Mouse (Mus musculus) heart, postnatal 4 days (tissue): ENCODE results near the gene Kctd6. TPM values are rescaled to one million over a fixed set of nuclear protein-coding genes. Genes with fewer than 3 reads are reported as not detected.
"Not testable (repeated sequence)": the region's sequence is repeated elsewhere in the genome, so short reads cannot be mapped to it uniquely, and the experiment has no call there.

Experiments
- DNase-seq: peaks from one replicate; pipeline ENCODE4 v3.0.0; 2021
- total RNA-seq, 2 experiments: library from RNA; stranded (reverse); gene quantifications; 2 replicates each; pipeline ENCODE4 v1.2.3; 2021

Gene Kctd6
- total RNA-seq, 2 experiments from 2014 or later, result 13.2 to 14.1 TPM

GRCm38 (mm10) chr14:8250141-8250871 lies 36.4 kb downstream of the Kctd6 start:
- no peak for DNase-seq

- DNase-seq, result no peak
Measured at GRCm38 (mm10) chr14:8251330-8251885, 37.5 kb downstream of the Kctd6 start.

DNA sequence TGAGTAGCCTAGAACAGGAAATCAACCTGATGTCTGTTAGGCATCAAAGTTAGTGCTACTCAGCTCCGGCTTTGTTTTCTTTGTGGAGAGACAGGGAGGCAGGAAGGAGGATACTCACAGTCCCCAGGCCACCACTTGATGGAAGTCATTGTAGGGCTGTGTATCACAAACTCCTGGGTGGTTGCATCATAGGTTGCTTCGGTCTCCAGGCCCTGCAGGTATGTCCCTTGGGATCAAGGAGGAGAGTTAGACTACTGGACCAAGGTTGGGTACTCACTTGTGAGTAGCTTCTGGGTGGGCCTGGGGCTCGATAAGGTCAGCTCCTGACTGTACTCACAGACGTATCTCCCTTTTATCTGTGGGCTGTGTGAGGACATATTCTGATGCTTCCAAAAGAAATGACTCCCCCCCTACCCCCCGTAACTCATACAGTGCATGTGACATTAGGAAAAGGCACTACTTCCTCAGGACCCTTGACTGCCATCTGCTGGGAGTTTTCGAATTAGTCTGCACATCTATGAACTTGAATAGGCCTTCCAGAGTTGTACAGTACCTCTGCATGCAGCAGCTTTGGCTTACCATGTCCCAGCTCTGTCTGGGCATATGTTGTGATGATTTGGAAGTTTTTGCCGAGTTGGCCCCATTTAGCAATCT lies 41.3 kb downstream of the Kctd6 start:
- peak; percentile 81 for DNase-seq

DNA sequence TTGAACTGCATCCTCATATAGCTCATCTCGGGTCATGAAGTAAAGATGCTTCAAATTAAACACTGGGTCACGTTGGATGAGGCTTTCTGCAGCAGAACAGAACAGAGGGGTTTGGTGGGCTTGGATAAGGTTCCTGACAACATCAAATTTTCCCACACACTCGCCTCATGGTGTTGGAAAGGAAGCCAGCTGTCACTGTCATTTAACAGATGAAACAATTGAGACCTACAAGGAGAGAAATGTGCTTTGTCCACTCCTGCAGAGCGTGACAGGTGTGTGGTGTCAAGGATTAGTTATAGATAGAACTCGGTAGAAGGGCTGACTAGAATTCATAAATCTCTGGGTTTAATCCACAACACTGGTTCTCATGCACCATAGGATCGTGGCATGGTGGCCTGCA lies 42.1 kb downstream of the Kctd6 start:
- DNase-seq, result no peak

DNA sequence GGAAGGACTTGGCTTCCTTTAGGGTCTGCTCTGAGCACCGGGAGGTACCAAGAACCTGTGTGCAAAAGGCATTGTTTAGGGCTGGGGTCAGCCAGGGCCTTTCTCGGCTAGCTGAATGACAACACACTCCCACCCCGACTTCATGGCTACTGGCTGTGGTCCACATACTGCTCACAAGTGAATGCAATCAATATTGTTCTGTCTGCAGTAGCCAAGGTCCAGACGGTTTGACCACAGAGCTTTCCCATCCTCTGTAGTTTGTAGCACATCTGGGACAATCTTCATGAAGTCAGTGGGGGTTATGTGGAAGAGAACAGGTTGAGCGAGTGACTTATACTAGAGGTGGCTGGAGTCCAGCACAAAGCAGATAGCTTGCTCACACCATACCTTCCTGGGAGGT lies 42.9 kb downstream of the Kctd6 start:
- no peak for DNase-seq

DNA sequence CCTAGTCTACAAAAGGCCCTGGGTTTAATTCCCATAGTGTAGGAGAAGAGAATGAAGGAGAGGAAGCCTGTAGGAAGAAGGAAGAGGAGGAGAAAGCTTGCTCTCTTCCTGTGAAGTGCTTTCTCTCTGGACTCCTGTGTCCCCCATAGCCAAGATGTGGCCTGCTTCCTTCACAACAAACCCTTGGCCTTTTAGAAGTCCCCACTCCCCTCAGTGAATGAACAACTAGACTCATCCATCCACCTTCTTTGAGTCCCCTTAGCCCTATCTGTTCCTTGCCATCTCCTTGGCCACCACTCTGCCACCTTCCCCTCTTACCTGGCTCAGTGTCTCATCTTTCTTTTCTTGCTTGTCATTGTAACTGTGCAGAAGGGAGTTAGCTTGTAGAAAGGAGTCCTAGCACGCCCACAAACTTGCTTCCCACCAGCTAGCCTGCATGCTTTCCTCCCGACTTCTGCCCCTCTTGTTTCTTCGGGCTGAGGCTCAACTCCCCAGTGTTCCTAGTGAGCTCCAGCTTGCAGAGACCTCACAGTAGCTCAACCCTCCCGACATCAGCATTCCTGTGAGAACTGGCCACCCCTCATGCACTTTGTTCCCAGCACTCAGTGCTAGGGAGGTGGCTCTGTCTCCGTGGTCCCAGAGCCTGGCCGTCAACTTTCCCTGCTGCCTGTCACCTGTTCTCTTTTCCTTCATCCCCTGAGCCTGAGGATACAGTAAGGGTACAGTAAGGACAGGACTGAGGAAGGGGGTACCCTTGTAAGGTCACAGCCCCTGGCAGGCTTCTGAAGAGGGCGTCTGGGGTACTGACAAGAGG lies 43.8 kb downstream of the Kctd6 start:
- no peak for DNase-seq

DNA sequence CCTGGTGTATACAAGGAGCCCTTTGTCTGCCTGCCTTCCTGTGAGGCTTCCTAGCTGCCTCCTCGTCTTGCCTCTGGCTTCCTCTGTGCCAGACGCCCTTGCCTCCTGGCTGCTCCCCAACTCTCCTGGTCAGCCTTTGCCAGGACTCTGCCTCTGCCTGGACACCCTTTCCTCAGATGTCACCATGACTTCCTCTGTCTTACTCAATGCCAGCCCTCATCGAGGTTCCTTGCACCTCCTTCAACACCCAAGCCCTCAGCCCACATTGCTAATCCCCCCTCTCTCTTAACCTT lies 44.3 kb downstream of the Kctd6 start:
- no peak for DNase-seq

DNA sequence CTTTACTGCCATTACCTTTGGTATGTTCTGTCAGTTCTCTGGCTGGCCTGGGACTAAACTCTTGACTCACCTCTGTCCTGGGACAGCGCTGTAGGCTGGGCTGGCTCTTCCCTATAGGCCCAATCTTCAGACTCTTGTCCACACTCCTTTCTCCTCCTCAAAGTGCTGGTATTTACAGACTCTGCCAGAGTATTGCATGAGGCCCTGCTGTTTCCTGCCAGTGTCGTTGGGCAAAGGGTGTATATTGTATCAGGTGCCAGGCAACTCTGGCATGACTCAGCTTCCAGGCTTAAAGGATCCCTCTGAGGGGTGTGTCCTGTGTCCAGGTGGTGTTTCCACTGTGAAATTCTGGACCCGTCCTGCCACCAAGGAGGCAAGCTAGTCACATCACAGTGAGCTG lies 44.8 kb downstream of the Kctd6 start:
- DNase-seq, result no peak

GRCm38 (mm10) chr14:8259166-8259565 lies 45.2 kb downstream of the Kctd6 start, which contains the start of gene Acox2:
Gene Acox2, minus strand, starts transcription at chr14:8259353.
- DNase-seq, result no peak

GRCm38 (mm10) chr14:8260214-8260613 lies 46.3 kb downstream of the Kctd6 start:
- no peak for DNase-seq

DNA sequence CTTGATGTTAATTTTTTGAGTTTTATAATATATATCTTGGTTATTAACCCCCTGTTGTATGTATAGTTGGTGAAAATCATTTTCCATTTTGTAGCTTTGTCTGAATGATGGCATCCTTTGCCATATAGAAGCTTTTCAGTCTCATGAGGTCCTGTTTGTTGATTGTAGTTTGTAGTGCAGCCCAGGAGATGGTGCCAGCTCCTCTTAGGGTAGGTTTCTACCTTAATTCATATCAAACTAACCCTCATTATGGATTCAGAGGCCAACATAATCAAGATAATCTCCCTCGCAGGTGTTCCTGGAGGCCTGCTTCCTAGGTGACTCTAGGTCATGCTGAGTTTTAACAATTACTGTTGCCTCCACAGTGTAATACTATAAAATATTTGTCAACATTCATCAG lies 48.3 kb downstream of the Kctd6 start:
- DNase-seq, result no peak

- DNase-seq, result no peak
Measured at GRCm38 (mm10) chr14:8264378-8264777, 50.4 kb downstream of the Kctd6 start.

DNA sequence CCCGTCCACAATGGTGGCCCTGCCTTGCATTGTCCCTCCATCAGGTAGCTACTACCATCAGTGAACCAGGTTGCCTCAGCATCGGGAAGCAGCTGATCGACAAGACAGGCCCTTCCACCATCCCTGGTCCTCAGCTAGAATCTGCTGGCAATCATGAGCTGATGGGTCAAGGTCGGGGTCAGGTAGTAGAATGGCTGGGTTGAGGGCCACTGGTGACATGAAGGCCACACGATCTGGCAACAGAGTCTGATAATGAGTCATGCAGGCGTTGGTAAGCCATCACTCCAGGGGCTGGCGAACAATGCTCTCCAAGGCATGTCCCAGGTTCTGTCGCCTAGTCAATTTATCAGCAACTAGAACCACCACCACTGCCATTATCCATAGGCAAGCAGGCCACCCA lies 57.3 kb downstream of the Kctd6 start:
- not testable (repeated sequence) for DNase-seq

Other genes with a start within 250 kb of the Kctd6 start
- not detected for gene Dnase1l3, start 219.6 kb upstream of the Kctd6 start, total RNA-seq
- 1 to 10 TPM; 5.1 to 5.8 TPM for gene Abhd6, start 211.2 kb upstream of the Kctd6 start, total RNA-seq
- gene Rpp14, start 133.8 kb upstream of the Kctd6 start, total RNA-seq, result 10 to 100 TPM; 21.9 to 22.3 TPM
- gene Pxk, start 115.9 kb upstream of the Kctd6 start, total RNA-seq, result 10 to 100 TPM; 20.9 to 21.0 TPM
- gene Pdhb, start 41.1 kb upstream of the Kctd6 start, total RNA-seq, result 100 to 1,000 TPM; 617 to 634 TPM
- gene Acox2, start 45.2 kb downstream of the Kctd6 start, total RNA-seq, result not detected
- 1 to 10 TPM; 1.7 to 2.1 TPM for gene Fam107a, start 103.9 kb downstream of the Kctd6 start, total RNA-seq
- gene Oit1, start 164.6 kb downstream of the Kctd6 start, total RNA-seq, result not detected